Mouse (Mus musculus): ENCODE data around the gene Bcat1. TPM values are rescaled to one million over a fixed set of nuclear protein-coding genes. Genes with fewer than 3 reads are reported as not detected.

Gene Bcat1
- polyA plus RNA-seq, 1 experiment from 2014 or later: 85.1 TPM

DNA sequence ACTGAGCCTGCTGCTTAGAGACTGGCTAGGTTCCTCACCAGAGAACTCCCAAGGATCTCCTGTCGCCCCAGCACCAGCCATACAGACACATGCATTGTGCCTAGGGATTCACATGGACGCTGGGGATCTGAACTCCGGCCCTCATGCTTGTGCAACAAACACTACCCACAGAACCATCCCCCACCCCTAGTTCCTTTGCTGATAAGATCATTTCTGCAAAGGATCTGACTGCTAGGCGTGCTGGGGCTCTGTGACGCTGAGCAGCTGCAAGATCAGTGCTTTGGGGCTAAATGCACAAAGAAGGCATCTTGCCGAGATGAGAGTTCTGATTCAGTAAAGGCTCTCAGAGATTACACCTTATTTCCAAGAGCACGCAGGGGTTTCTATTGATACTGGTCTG is 88.8 kb downstream of the Bcat1 start:
- Histone ChIP-seq H3K4me3 (no peak overlapping the region), H3K36me3 (no peaks in the 10 kb centered on the region), H3K9ac (no peak overlapping the region), H3K27ac (no peak overlapping the region), H3K4me1 (no peaks in the 10 kb centered on the region), H3K4me2 (replicated peaks) (no peak overlapping the region), H3K27me3 (replicated peaks) (no peaks in the 10 kb centered on the region), H3K9me3 (no peaks in the 10 kb centered on the region)
- WGBS: 89% methylated on average over 7 of the region's 7 CpGs
- no peak for ATAC-seq (ENCODE audit: low FRiP score, low read depth)

DNA sequence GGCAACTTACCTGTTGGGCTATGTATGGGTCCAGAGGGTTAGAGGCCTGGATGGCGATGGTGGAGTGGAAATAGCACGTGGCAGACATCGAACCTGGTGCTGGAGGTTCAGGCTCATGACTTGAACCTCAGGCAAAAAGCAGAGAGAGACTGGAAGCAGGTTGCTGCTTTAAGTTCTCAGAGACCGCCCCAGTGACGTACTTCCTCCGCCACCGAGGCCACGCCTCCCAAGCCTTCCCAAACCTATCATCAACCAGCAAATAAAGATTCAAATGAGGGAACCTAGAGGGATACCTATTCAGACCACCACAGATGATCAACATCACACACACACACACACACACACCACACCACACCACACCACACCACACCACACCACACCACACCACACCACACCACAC is 91.8 kb downstream of the Bcat1 start:
- Histone ChIP-seq H3K4me1 (no peaks in the 10 kb centered on the region), H3K9me3 (no peaks in the 10 kb centered on the region), H3K9ac (no peak overlapping the region), H3K27ac (no peak overlapping the region), H3K4me2 (replicated peaks) (no peak overlapping the region), H3K27me3 (replicated peaks) (no peaks in the 10 kb centered on the region), H3K36me3 (no peaks in the 10 kb centered on the region), H3K4me3 (no peak overlapping the region)
- no peak for ATAC-seq (ENCODE audit: low FRiP score, low read depth)
- WGBS: 96% methylated on average over 8 of the region's 8 CpGs

DNA sequence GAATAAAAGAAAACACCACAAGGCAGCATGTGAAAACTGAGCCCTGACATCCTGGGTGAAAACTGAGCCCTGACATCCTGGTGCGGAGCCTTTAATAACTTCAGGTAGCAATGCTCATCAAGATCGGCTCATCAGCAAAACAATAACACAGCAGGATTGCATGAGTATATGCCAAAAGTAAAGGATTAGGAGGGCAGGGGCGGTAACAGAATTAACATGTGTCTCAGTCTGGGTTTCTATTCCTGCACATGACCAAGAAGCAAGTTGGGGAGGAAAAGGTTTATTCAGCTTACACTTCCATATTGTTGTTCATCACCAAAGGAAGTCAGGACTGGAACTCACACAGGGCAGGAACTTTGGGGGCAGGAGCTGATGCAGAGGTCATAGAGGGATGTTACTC is 93.9 kb downstream of the Bcat1 start:
- 83% methylated on average over 3 of the region's 3 CpGs for WGBS
- no peak overlapping the region for H3K4me2 ChIP-seq (replicated peaks)
- H3K36me3 ChIP-seq: no peaks in the 10 kb centered on the region
- H3K27ac ChIP-seq: no peak overlapping the region
- H3K4me1 ChIP-seq: no peaks in the 10 kb centered on the region
- H3K27me3 ChIP-seq (replicated peaks): no peaks in the 10 kb centered on the region
- no peak overlapping the region for H3K9ac ChIP-seq
- H3K4me3 ChIP-seq: no peak overlapping the region
- H3K9me3 ChIP-seq: no peaks in the 10 kb centered on the region
- ATAC-seq (ENCODE audit: low FRiP score, low read depth): no peak

DNA sequence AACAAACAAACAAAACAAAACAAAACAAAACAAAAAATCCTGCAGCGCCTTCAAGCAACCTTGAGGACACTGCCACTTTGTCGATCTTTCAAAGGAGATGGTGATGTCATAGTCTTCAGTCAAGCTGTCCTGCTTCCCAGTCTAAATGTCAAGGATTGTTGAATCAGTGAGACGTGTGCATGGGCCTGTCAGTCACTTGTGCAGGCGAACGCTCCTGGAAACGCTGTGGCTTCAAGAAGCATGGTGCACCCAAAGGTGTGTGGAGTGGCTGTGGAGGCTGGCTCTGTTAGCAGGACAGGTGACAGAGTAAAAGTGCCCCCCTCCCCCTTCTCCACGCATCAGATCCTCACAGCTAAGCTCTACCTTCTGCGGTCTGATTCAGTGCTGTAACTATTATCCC is 103.6 kb downstream of the Bcat1 start:
- Histone ChIP-seq H3K36me3 (no peaks in the 10 kb centered on the region), H3K27ac (no peak overlapping the region), H3K9ac (no peak overlapping the region), H3K4me2 (replicated peaks) (no peak overlapping the region), H3K9me3 (no peaks in the 10 kb centered on the region), H3K4me3 (no peak overlapping the region), H3K27me3 (replicated peaks) (no peaks in the 10 kb centered on the region), H3K4me1 (no peaks in the 10 kb centered on the region)
- 90% methylated on average over 8 of the region's 8 CpGs for WGBS
- no peak for ATAC-seq (ENCODE audit: low FRiP score, low read depth)

DNA sequence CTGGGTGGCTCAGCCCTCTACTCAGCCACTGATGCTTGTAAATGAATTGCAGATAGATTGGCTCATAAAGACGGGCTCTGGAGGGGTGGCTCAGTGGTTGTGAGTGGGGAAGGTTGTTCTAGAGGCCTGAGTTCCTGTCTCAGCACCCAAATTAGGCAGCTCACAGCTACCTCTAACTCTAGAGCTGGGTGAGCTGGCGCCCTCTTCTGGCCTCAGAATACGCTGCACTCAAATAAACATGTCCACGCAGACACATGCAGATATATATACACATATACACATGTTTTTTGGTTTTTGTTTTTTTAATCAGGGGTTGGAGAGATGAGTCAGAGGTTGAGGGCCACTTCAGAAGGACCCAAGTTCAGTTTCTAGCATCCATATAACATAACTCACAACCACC is 105.1 kb downstream of the Bcat1 start:
- no peak overlapping the region for H3K9ac ChIP-seq
- 85% methylated on average over 4 of the region's 4 CpGs for WGBS

DNA sequence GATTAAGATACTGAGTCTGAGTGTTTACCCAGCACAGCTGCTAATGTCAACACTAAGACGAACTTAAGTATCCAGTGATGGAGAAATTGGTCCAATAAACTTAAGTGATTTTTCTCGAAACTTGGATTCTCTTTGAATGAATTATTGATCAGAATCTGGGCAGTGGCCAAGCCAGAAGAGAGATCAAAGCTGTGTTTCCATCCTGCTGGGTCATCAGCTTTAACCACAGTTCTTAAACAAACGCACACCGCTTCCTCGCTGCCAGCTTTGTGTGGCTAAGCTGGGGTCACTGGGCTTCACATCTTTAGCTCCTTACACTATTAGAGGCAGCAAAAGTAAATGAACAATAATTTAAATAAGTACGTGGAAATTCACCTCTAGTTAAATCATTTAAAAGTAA is 108.4 kb downstream of the Bcat1 start:
- H3K4me3 ChIP-seq: no peak overlapping the region
- H3K36me3 ChIP-seq: no peaks in the 10 kb centered on the region
- no peak for ATAC-seq (ENCODE audit: low FRiP score, low read depth)
- no peaks in the 10 kb centered on the region for H3K27me3 ChIP-seq (replicated peaks)
- no peak overlapping the region for H3K9ac ChIP-seq
- H3K27ac ChIP-seq: no peak overlapping the region
- H3K4me1 ChIP-seq: no peaks in the 10 kb centered on the region
- H3K9me3 ChIP-seq: no peaks in the 10 kb centered on the region
- H3K4me2 ChIP-seq (replicated peaks): no peak overlapping the region
- 61% methylated on average over 6 of the region's 6 CpGs for WGBS

More for the DNA sequence above, 105.1 kb downstream of the Bcat1 start:
- H3K27me3 ChIP-seq (replicated peaks): no peaks in the 10 kb centered on the region
- H3K4me3 ChIP-seq: no peak overlapping the region
- no peaks in the 10 kb centered on the region for H3K9me3 ChIP-seq
- no peak overlapping the region for H3K4me2 ChIP-seq (replicated peaks)
- H3K4me1 ChIP-seq: no peaks in the 10 kb centered on the region
- no peak overlapping the region for H3K27ac ChIP-seq
- H3K36me3 ChIP-seq: no peaks in the 10 kb centered on the region
- ATAC-seq (ENCODE audit: low FRiP score, low read depth): no peak

DNA sequence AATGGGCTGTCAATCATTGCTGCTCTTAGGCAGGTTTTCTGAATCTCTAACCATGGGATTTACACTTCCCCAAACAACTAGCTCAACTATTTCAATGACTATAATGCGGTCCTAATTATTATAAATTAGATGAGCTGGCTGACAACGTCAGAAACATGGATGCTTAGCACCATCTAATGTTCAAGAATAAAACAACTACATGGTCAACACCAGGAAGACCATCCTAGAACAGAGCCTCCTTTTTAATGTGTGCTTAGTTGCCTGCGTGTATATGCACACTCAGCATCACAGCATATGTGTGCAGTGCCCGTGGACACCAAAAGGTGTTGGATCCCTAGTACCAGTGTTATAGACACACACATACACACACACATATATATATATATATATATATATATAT is 111.8 kb downstream of the Bcat1 start:
- no peaks in the 10 kb centered on the region for H3K36me3 ChIP-seq
- no peaks in the 10 kb centered on the region for H3K4me1 ChIP-seq
- no peak for ATAC-seq (ENCODE audit: low FRiP score, low read depth)
- 93% methylated on average over 4 of the region's 4 CpGs for whole genome bisulfite sequencing
- no peak overlapping the region for H3K9ac ChIP-seq
- H3K27me3 ChIP-seq (replicated peaks): no peaks in the 10 kb centered on the region
- no peak overlapping the region for H3K27ac ChIP-seq
- no peaks in the 10 kb centered on the region for H3K9me3 ChIP-seq
- H3K4me2 ChIP-seq (replicated peaks): no peak overlapping the region
- no peak overlapping the region for H3K4me3 ChIP-seq

DNA sequence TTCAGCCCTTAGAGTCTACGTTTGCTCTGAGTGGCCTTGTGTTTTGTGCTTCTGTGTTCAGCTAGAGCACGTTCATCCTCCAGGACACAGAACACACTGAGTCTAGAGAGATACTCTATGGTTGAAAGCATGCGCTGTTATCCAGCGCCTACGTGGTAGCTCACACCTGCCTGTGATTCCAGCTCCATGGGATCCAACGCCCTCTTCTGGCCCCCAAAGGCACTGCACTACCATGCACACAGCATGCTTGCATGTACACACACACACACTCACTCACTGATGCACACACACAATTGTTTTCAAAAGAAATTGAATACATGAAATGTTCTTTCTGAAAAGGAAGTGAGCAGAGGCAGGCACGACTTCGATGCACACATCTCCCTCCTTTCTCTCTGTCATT is 112.8 kb downstream of the Bcat1 start:
- Histone ChIP-seq H3K4me1 (no peaks in the 10 kb centered on the region), H3K4me3 (no peak overlapping the region), H3K9me3 (no peaks in the 10 kb centered on the region), H3K36me3 (no peaks in the 10 kb centered on the region), H3K27me3 (replicated peaks) (no peaks in the 10 kb centered on the region), H3K4me2 (replicated peaks) (no peak overlapping the region), H3K27ac (no peak overlapping the region), H3K9ac (no peak overlapping the region)
- no peak for ATAC-seq (ENCODE audit: low FRiP score, low read depth)
- 83% methylated on average over 8 of the region's 8 CpGs for WGBS

DNA sequence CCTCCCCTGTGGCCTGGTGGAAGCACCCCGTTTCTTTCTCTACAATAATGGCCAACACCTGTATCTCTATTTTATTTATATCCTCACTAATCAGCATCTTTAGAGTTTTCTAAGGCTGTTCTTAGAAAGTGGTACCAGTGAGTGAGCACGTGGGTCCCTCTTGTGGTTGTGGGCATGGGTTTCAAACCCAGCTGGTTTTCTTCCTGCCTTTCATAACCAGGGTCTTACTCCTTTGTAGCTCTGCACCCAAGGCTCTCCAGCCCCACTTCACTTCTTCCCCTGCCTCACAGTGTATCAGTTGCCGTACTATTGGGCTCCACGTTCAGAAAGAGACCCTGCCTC is 114.0 kb downstream of the Bcat1 start:
- H3K36me3 ChIP-seq: no peaks in the 10 kb centered on the region
- no peaks in the 10 kb centered on the region for H3K4me1 ChIP-seq
- no peaks in the 10 kb centered on the region for H3K9me3 ChIP-seq
- no peak overlapping the region for H3K4me2 ChIP-seq (replicated peaks)
- no peak overlapping the region for H3K4me3 ChIP-seq
- H3K27ac ChIP-seq: no peak overlapping the region
- H3K9ac ChIP-seq: no peak overlapping the region
- 61% methylated on average over 4 of the region's 4 CpGs for WGBS
- H3K27me3 ChIP-seq (replicated peaks): no peaks in the 10 kb centered on the region
- no peak for ATAC-seq (ENCODE audit: low FRiP score, low read depth)

DNA sequence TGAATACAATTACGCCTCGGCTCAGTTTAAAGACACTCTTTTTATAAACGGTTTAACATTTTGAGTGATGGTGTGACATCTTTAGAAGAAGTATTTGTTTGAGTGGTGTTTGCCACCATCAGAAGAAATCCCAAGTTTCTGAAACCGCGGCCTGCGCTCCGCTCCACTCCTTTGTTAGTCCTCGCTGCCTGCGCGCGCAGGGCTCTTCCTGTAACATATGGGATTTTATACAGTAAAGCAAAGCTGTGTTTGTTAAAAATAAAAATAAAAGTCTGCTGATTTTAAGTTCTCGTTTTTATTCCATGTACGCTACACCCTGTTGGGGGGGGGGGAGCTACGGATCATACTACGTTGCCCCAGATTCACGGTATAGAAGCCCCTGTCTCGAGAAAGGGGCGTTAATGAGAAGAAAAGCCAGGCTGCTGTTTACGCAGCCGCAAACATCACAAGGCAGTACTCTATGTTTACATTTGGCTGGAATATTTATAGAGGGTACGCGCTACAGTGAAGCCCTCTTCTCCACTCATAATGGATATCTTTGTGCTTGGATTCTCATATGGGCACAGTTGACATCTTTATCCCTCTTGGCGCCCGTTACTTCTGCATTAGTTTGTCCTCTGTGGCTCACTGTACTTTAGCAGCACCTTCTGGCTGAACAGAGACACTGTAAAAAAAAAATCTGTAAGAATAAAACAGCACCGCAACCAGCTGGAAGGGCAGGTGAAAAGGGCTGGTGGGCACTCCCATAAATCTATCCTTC is 114.6 kb downstream of the Bcat1 start:
- Histone ChIP-seq H3K9me3 (no peaks in the 10 kb centered on the region), H3K4me2 (replicated peaks) (no peak overlapping the region), H3K27me3 (replicated peaks) (no peaks in the 10 kb centered on the region), H3K9ac (no peak overlapping the region), H3K4me1 (no peaks in the 10 kb centered on the region), H3K4me3 (no peak overlapping the region), H3K27ac (no peak overlapping the region), H3K36me3 (no peaks in the 10 kb centered on the region)
- 75% methylated on average over 25 of the region's 25 CpGs for WGBS
- peak; percentile 56; the same call in 1 of the 2 replicates for ATAC-seq (ENCODE audit: low FRiP score, low read depth)

DNA sequence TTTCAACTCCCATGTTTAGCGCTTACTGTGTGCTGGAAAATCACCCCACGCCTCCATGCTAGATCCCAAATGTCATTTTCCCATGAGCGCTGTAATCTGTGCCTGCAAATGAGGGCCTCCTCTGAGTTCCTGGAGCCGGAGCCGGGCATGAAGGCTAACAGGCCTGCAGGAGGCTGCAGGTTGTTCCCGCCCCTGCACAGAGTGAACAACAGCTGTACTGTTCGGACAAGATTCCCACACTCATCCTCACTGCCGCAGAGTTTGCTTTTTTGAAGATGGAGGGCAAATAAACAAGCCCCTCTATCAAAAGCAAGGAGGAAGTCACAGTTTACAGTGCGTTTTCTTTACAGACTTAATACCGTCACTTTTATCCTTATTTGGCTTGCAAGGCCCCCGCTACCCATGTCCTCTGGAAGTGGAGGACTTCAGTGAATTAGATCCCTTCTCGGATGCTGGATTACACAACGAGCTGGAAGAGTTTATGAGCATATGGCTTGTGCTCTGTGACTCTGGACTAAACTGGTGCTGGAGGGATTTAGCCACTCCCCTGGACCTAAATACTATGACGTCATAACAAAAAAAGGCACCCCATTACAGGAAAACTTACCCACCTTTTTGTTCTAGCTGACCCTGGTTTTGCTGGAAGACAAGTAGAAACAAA is 120.0 kb downstream of the Bcat1 start:
- no peaks in the 10 kb centered on the region for H3K27me3 ChIP-seq (replicated peaks)
- no peak overlapping the region for H3K4me2 ChIP-seq (replicated peaks)
- H3K27ac ChIP-seq: no peak overlapping the region
- no peaks in the 10 kb centered on the region for H3K36me3 ChIP-seq
- H3K4me3 ChIP-seq: no peak overlapping the region
- H3K4me1 ChIP-seq: no peaks in the 10 kb centered on the region
- WGBS: 66% methylated on average over 14 of the region's 14 CpGs
- no peak for ATAC-seq (ENCODE audit: low FRiP score, low read depth)
- no peak overlapping the region for H3K9ac ChIP-seq
- H3K9me3 ChIP-seq: no peaks in the 10 kb centered on the region

DNA sequence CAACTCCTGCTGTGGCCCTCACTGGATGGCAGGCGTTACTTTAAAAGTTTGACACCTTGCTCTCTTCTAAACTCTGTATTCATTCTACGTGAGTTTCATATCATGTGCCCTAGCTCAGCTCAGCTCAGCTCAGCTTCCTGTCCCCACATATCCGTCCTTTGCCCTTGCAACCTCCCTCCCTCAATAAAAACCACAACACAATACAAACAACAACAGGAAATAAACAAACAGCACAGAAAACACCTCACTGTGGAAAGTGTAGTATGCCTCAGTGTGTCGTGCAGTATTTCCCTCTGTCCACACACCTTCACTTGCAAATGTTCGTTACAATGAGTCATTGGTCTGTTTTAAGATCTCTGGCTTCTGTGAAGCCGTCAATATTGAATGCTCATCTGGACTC is 123.1 kb downstream of the Bcat1 start:
- 85% methylated on average over 6 of the region's 6 CpGs for WGBS
- Histone ChIP-seq H3K9ac (no peak overlapping the region), H3K9me3 (no peaks in the 10 kb centered on the region), H3K4me1 (no peaks in the 10 kb centered on the region), H3K36me3 (no peaks in the 10 kb centered on the region), H3K4me3 (no peak overlapping the region), H3K27ac (no peak overlapping the region), H3K4me2 (replicated peaks) (no peak overlapping the region), H3K27me3 (replicated peaks) (no peaks in the 10 kb centered on the region)
- no peak for ATAC-seq (ENCODE audit: low FRiP score, low read depth)
